Mouse (Mus musculus) lung, embryonic 16.5 days (tissue): ENCODE results near the gene Tmem222. TPM values are rescaled to one million over a fixed set of nuclear protein-coding genes. Genes with fewer than 3 reads are reported as not detected.

Source experiments
- ATAC-seq: fragments of 200-750 bp; cut with Nextera tagmentation; 2 replicates; pipeline ENCODE4 v1.8.0; 2017; ENCODE audit warnings: low read depth, mild to moderate bottlenecking, moderate library complexity
- H3K27ac ChIP-seq: fragments of 300-500 bp; sonication (generic); 2 replicates; pipeline ENCODE4 v1.5.1; 2014; ENCODE audit warnings: mild to moderate bottlenecking, control low read depth, low read length
- H3K27me3 ChIP-seq: fragments of 300-500 bp; sonication (generic); 2 replicates; pipeline ENCODE4 v1.6.1; 2014; ENCODE audit warnings: low read depth, low read length, mixed read lengths; ENCODE audit not compliant: control insufficient read depth, insufficient read depth
- H3K36me3 ChIP-seq: fragments of 300-500 bp; sonication (generic); 2 replicates; pipeline ENCODE4 v1.6.1; 2014; ENCODE audit warnings: low read length; ENCODE audit not compliant: control insufficient read depth, insufficient read depth
- H3K4me1 ChIP-seq: fragments of 300-500 bp; sonication (generic); replicated peaks from 2 replicates; pipeline ENCODE4 v1.6.1; 2014; ENCODE audit warnings: low read length, mixed read lengths; ENCODE audit not compliant: control insufficient read depth, insufficient read depth
- H3K4me2 ChIP-seq: fragments of 300-500 bp; sonication (generic); 2 replicates; pipeline ENCODE4 v1.6.1; 2014; ENCODE audit warnings: low read depth, low read length, control low read depth
- H3K4me3 ChIP-seq: fragments of 300-500 bp; sonication (generic); 2 replicates; pipeline ENCODE4 v1.5.1; 2014; ENCODE audit warnings: mild to moderate bottlenecking, low read length, control low read depth
- H3K9ac ChIP-seq: fragments of 300-500 bp; sonication (generic); 2 replicates; pipeline ENCODE4 v1.6.1; 2014; ENCODE audit warnings: low read length, control low read depth
- H3K9me3 ChIP-seq: fragments of 300-500 bp; sonication (generic); 2 replicates; pipeline ENCODE4 v1.6.1; 2016; ENCODE audit warnings: low read length; ENCODE audit not compliant: control insufficient read depth
- WGBS: fragments of 180-500 bp; shearing (Covaris S2); extraction: QIAGEN DNeasy Blood & Tissue Kit; methylation state at CpG from one replicate; pipeline ENCODE4 v1.1.7; 2014; 5-methylcytosine and 5-hydroxymethylcytosine counted together
- polyA plus RNA-seq: library from polyadenylated mRNA; unstranded; fragments of >200 nt; fragmentation: Nextera tagmentation; extraction: Ambion mirVana; gene quantifications from 2 replicates; pipeline ENCODE4 v1.2.1, GENCODE M21; 2015

Tmem222 gene
- polyA plus RNA-seq, 1 experiment from 2014 or later = 79.3 TPM

DNA sequence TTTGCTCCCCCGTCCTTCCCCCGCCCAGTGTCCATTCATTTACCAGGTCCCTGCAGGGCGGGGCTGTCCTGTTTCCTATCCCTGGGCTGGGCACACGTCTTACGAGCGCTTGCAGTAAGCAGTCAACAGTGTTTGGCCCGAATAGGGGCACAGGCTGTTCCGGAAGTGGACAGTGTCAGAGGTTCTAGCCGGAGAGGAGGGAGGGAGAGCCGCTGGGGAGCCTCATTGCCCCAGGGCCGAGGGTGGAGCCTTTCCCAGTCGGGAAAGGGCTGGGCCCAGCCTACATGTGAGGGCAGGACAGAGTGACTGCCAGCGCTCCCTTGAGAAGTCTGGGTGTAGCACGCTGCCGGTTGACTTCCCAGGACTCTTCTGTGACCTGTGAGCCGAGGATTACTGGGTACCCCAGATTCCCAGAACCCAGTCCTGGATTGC, 37.1 kb downstream of the Tmem222 start, which contains the start of gene Map3k6:
Map3k6 (plus strand) TSS at position 329 of the 432 bp plus-strand sequence.
- Histone ChIP-seq H3K27ac (peak within 1 kb of the TSS; percentile 91), H3K36me3 (no peaks in the 10 kb centered on the region), H3K4me3 (peak within 1 kb of the TSS; percentile 73), H3K9me3 (no peaks in the 10 kb centered on the region), H3K4me1 (peaks cover 13% of the 10 kb centered on the region), H3K9ac (peak within 1 kb of the TSS; percentile 83), H3K27me3 (peaks cover 15% of the 10 kb centered on the region), H3K4me2 (peak within 1 kb of the TSS; percentile 100)
- peak; percentile 85 for ATAC-seq
- WGBS = 3% methylated on average over 16 of the region's 16 CpGs

DNA sequence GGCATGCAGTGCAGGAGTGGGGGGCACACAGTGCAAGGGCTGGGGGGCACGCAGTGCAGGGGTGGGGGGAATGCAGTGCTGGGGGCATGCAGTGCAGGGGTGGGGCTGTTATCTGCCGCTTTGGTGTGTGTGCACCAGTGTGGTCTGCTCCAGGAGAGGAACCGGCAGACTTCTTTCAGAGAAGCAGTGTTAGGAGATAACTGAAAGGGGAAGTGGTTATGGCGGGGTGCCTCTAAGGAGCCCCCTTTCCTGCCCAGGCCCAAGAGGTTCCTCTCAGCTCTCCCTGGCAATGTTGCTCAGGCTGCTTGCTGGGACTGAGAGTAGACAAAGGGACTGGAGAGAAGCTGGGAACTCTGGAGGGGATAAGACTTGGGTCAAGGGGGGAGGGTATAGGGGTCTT, 39.7 kb downstream of the Tmem222 start:
- Histone ChIP-seq H3K4me2 (no peak overlapping the region), H3K27ac (no peak overlapping the region), H3K9me3 (no peaks in the 10 kb centered on the region), H3K4me3 (no peak overlapping the region), H3K4me1 (peaks cover 13% of the 10 kb centered on the region), H3K27me3 (peaks cover 13% of the 10 kb centered on the region), H3K9ac (no peak overlapping the region), H3K36me3 (no peaks in the 10 kb centered on the region)
- no peak for ATAC-seq
- 60% methylated on average over 4 of the region's 4 CpGs for WGBS

- Histone ChIP-seq H3K4me1 (peaks cover 4% of the 10 kb centered on the region), H3K27ac (no peak overlapping the region), H3K4me3 (no peak overlapping the region), H3K4me2 (no peak overlapping the region), H3K36me3 (no peaks in the 10 kb centered on the region), H3K9ac (no peak overlapping the region), H3K9me3 (no peaks in the 10 kb centered on the region), H3K27me3 (0 out of 2 replicates have a peak, but pooled peaks cover 4% of the 10 kb centered on the region)
- no peak for ATAC-seq
- WGBS = 72% methylated on average over 5 of the region's 5 CpGs
These were observed 42.2 kb downstream of the Tmem222 start for GRCm38 (mm10) chr4:133235415-133235814.

- Histone ChIP-seq H3K27me3 (0 out of 2 replicates have a peak, but pooled peaks cover 4% of the 10 kb centered on the region), H3K4me3 (no peak overlapping the region), H3K4me2 (no peak overlapping the region), H3K9ac (no peak overlapping the region), H3K27ac (no peak overlapping the region), H3K36me3 (no peaks in the 10 kb centered on the region), H3K4me1 (no peaks in the 10 kb centered on the region), H3K9me3 (no peaks in the 10 kb centered on the region)
- WGBS = 49% methylated on average over 5 of the region's 5 CpGs
- no peak for ATAC-seq
These were observed 42.8 kb downstream of the Tmem222 start for GRCm38 (mm10) chr4:133234771-133235170.

DNA sequence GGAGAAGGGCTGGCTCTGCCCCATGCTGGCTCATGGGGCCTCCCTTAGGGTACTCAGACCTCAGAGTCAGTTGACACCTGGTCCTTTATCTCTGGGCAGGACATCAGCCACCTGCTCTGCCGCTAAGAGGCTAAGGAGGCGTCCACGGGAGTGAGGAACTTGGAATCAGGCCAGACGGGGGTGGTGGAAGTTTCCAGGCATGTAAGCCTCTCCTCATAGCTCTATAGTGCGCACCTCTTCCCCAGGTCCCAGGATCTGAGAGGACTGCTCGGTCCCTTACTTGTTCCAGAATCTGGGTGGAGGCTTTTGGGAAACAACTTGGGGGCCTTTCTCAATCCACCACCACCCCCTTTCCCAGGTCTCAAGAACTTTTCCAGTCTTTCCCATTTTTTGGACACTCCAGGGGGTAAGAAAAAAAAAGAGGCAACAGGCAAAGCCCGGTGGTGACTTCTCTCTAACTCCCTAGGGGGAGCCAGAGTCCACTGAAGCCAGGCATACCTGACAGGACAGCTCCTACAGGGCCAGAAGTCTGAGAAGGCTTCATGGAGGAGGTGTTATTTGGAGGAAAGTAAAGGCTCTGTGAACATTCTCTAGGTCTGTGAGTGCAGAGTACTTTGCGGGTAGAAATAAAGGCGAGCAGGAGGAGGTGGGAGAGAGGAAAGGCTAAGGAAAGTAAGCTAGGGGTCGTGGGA, 44.2 kb downstream of the Tmem222 start:
- ATAC-seq = 0 out of 2 replicates have a peak, but pooled peaks have one; percentile 44
- H3K9ac ChIP-seq = no peak overlapping the region
- no peaks in the 10 kb centered on the region for H3K4me1 ChIP-seq
- H3K27ac ChIP-seq = no peak overlapping the region
- H3K27me3 ChIP-seq = 0 out of 2 replicates have a peak, but pooled peaks cover 4% of the 10 kb centered on the region
- WGBS = 21% methylated on average over 10 of the region's 10 CpGs
- no peaks in the 10 kb centered on the region for H3K9me3 ChIP-seq
- no peaks in the 10 kb centered on the region for H3K36me3 ChIP-seq
- no peak overlapping the region for H3K4me3 ChIP-seq
- H3K4me2 ChIP-seq = no peak overlapping the region

- 82% methylated on average over 8 of the region's 8 CpGs for WGBS
- no peak overlapping the region for H3K27ac ChIP-seq
These were observed 48.0 kb downstream of the Tmem222 start for GRCm38 (mm10) chr4:133229582-133229981.

DNA sequence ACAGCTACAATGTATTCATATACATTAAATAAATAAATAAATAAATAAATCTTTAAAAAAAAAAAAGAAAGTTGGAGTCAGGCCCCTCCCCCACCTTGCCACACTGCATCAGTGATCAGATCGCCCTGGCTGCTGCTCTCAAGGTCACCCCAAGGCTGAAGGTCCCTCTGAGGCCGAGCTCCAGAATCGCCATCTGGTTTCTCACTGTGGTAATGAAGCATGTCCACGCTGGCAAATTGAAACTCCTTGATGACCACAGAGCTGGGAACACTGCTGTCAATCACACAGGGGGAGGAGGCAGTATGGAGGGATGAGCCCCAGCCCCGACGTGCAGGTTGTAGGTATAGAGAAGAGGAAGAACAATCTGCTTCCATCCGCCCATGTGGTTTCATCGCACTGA, 50.0 kb downstream of the Tmem222 start:
- H3K36me3 ChIP-seq = no peaks in the 10 kb centered on the region
- no peak overlapping the region for H3K4me3 ChIP-seq
- no peak overlapping the region for H3K27ac ChIP-seq
- WGBS = 70% methylated on average over 8 of the region's 8 CpGs
- no peak for ATAC-seq
- H3K9ac ChIP-seq = no peak overlapping the region
- no peak overlapping the region for H3K4me2 ChIP-seq
- peaks cover 4% of the 10 kb centered on the region for H3K4me1 ChIP-seq
- H3K27me3 ChIP-seq = no peaks in the 10 kb centered on the region
- H3K9me3 ChIP-seq = no peaks in the 10 kb centered on the region

More at GRCm38 (mm10) chr4:133229582-133229981, 48.0 kb downstream of the Tmem222 start:
- no peaks in the 10 kb centered on the region for H3K36me3 ChIP-seq
- H3K4me1 ChIP-seq = no peaks in the 10 kb centered on the region
- no peak overlapping the region for H3K4me3 ChIP-seq
- H3K4me2 ChIP-seq = no peak overlapping the region
- no peaks in the 10 kb centered on the region for H3K9me3 ChIP-seq
- no peak for ATAC-seq
- no peak overlapping the region for H3K9ac ChIP-seq
- no peaks in the 10 kb centered on the region for H3K27me3 ChIP-seq

DNA sequence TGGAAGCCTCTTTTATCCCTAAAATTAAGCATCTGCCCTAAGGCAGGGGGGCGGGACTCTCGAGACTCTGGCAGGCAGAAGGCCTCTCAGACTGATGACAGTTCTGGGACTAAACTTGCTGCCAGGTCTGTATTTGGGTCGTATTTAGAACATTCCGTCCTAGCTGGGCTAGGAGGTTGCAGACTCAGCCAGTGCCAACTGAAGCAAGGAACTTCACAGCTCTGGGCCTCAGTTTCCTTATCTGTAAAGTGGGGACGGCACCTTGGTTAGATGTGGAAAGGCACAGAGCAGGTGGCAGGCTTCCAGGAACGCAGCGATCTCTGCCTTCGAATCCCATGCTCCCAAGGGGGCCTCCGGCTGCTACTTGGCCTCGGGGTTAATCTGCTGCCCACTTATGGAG, 51.5 kb downstream of the Tmem222 start:
- WGBS = 68% methylated on average over 10 of the region's 10 CpGs
- ATAC-seq = no peak

DNA sequence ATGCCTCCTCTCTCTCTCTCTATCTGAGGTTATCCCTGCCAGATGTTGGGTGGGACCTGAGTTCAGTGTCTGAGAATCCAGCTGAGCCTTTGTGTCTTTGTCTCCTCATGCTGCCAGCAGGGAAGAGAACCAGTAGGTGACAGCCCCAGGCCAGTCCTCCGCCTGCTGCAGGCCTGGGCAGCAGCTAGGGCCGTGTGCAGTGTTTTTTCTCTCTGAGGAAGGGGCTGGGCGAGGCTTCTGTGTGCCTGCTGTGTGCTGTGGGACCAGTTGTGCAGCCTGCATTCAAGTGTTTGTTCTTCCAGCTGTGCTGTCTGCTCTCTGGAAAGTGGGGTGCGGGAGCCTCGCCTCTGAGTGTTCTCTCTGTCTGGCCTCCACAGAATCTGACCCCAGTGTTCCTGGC, 53.7 kb downstream of the Tmem222 start:
- peaks cover 4% of the 10 kb centered on the region for H3K4me1 ChIP-seq
- no peaks in the 10 kb centered on the region for H3K9me3 ChIP-seq
- H3K9ac ChIP-seq = peak overlapping the region; percentile 14; the same call in 1 of the 2 replicates
- WGBS = 34% methylated on average over 5 of the region's 5 CpGs
- H3K4me3 ChIP-seq = no peak overlapping the region
- no peak overlapping the region for H3K4me2 ChIP-seq
- no peaks in the 10 kb centered on the region for H3K36me3 ChIP-seq
- H3K27me3 ChIP-seq = peaks cover 4% of the 10 kb centered on the region; the same call in 1 of the 2 replicates
- peak; percentile 51 for ATAC-seq
- no peak overlapping the region for H3K27ac ChIP-seq

More for the DNA sequence above, 51.5 kb downstream of the Tmem222 start:
- H3K4me2 ChIP-seq = no peak overlapping the region
- no peaks in the 10 kb centered on the region for H3K36me3 ChIP-seq
- H3K27ac ChIP-seq = no peak overlapping the region
- peaks cover 4% of the 10 kb centered on the region; the same call in 1 of the 2 replicates for H3K27me3 ChIP-seq
- H3K4me3 ChIP-seq = no peak overlapping the region
- H3K9ac ChIP-seq = no peak overlapping the region
- peaks cover 4% of the 10 kb centered on the region for H3K4me1 ChIP-seq
- no peaks in the 10 kb centered on the region for H3K9me3 ChIP-seq
